Comparison of ENCODE assay signal across 18 mouse cellular contexts in genomic region chr3:145105076-145105772, GRCm38 (mm10). TPM values are rescaled to one million over a fixed set of nuclear protein-coding genes. Genes with fewer than 3 reads are reported as not detected.
DNase-seq lines count a peak whose midpoint lies in the region; ATAC-seq and TF ChIP-seq lines count a peak whose summit lies in the region.
"Had no signal": no experiment of that assay in that cellular context is flagged by ENCODE, and none has a peak within 500 bp of the region (broad histone marks: within the 10 kb centered on the region; RNA-seq: fewer than 3 reads in every experiment).

No protein-coding gene starts in this region.

- H3K79me2 ChIP-seq in MEL (ENCODE audit: control insufficient read depth, insufficient read depth, low read length, poor library complexity), result no peaks in the 10 kb centered on the region

- no peak for TF ChIP-seq CTCF in kidney, adult 2 months (conservative IDR thresholded peaks at IDR 0.05; ENCODE audit: insufficient read depth, insufficient read length, low read depth, low read length)
- TF ChIP-seq CTCF in MEL (IDR thresholded peaks at IDR 0.05 in 2 of 3, conservative IDR thresholded peaks at IDR 0.05 in 1 of 3; ENCODE audit: control insufficient read depth in 1 of 3, insufficient read depth in 1 of 3, low read depth in 2 of 3, low read length in 3 of 3, poor library complexity in 1 of 3, severe bottlenecking in 1 of 3), result no peak
- TF ChIP-seq CTCF in thymus, adult 2 months (IDR thresholded peaks at IDR 0.05; ENCODE audit: borderline replicate concordance, control insufficient read depth, extremely low read depth, insufficient read depth, low read length, poor library complexity), result no peak
- TF ChIP-seq CTCF in stomach, postnatal 0 days (IDR thresholded peaks at IDR 0.05; ENCODE audit: low read depth), result no peak

- H3K4me1 ChIP-seq in kidney, adult 2 months (ENCODE audit: control insufficient read depth, insufficient read depth, low read length), result peaks cover 6% of the 10 kb centered on the region; the same call in 1 of the 2 replicates
- H3K4me1 ChIP-seq in kidney, embryonic 16.5 days (ENCODE audit: insufficient read depth, low read length), result no peaks in the 10 kb centered on the region
- peaks cover 0 to 14% of the 10 kb centered on the region in 2 experiments; a peak in 3 of 4 replicates for H3K4me1 ChIP-seq in MEL (ENCODE audit: control insufficient read depth in 1 of 2, insufficient read depth in 2 of 2, low read length in 2 of 2)
- H3K4me1 ChIP-seq in thymus, adult 2 months (replicated peaks; ENCODE audit: control insufficient read depth, insufficient read depth, low read length), result no peaks in the 10 kb centered on the region
- 0 out of 2 replicates have a peak, but pooled peaks cover 3% of the 10 kb centered on the region for H3K4me1 ChIP-seq in stomach, postnatal 0 days (replicated peaks; ENCODE audit: control insufficient read depth, insufficient read depth)
- H3K4me1 ChIP-seq: hindbrain, embryonic 15.5 days; limb, embryonic 12.5 days; neural tube, embryonic 13.5 days had no signal

- H3K27me3 ChIP-seq in kidney, adult 2 months (replicated peaks; ENCODE audit: control insufficient read depth, insufficient read depth, low read length), result no peaks in the 10 kb centered on the region
- no peaks in the 10 kb centered on the region for H3K27me3 ChIP-seq in kidney, embryonic 16.5 days (ENCODE audit: insufficient read depth, low read length)
- no peaks in the 10 kb centered on the region for H3K27me3 ChIP-seq in MEL (ENCODE audit: control insufficient read depth in 1 of 2, insufficient read depth in 2 of 2, low read length in 2 of 2)
- no peaks in the 10 kb centered on the region for H3K27me3 ChIP-seq in thymus, adult 2 months (ENCODE audit: control insufficient read depth, insufficient read depth, low read length)
- H3K27me3 ChIP-seq in stomach, postnatal 0 days (ENCODE audit: control insufficient read depth, insufficient read depth, low read length), result no peaks in the 10 kb centered on the region
- H3K27me3 ChIP-seq: hindbrain, embryonic 15.5 days; limb, embryonic 12.5 days; neural tube, embryonic 13.5 days had no signal

- no peak overlapping the region for H3K4me3 ChIP-seq in kidney, adult 2 months (ENCODE audit: insufficient read depth, low read depth, low read length)
- no peak overlapping the region for H3K4me3 ChIP-seq in kidney, embryonic 16.5 days (ENCODE audit: low read length)
- no peak overlapping the region for H3K4me3 ChIP-seq in MEL (ENCODE audit: control insufficient read depth in 1 of 2, insufficient read depth in 1 of 2, low read depth in 2 of 2, low read length in 2 of 2)
- no peak overlapping the region for H3K4me3 ChIP-seq in thymus, adult 2 months (ENCODE audit: control insufficient read depth, insufficient read depth, low read length)
- no peak overlapping the region for H3K4me3 ChIP-seq in stomach, postnatal 0 days (ENCODE audit: low read depth, low read length)
- H3K4me3 ChIP-seq: hindbrain, embryonic 15.5 days; limb, embryonic 12.5 days; neural tube, embryonic 13.5 days had no signal

- peak; percentile 29 for DNase-seq in kidney, adult 2 months
- DNase-seq in 3134 (ENCODE audit: extremely low read depth, insufficient read length, low spot score) (peak; percentile 29), MEL (ENCODE audit: low read depth, low spot score) (peak; percentile 24)
- peak; percentile 39 for DNase-seq in gastrocnemius, postnatal 14 days
- DNase-seq in right cerebral cortex, postnatal 10 days (ENCODE audit: low spot score in 2 of 2), result no peak
- DNase-seq in thymus, adult 2 months, result no peak
- no peak for DNase-seq in stomach, postnatal 0 days (ENCODE audit: low spot score)
- DNase-seq: adrenal gland, postnatal 25 days; kidney, adult 9 months; lung, adult 2 months; right cerebral cortex, adult 18-20 months had no signal

- no peak for TF ChIP-seq RAD21 in MEL (IDR thresholded peaks at IDR 0.05; ENCODE audit: low read depth, low read length)

- TF ChIP-seq POLR2A in kidney, adult 2 months (IDR thresholded peaks at IDR 0.05; ENCODE audit: low read depth, low read length), result no peak
- TF ChIP-seq POLR2A in MEL (IDR thresholded peaks at IDR 0.05; ENCODE audit: control insufficient read depth in 1 of 2, insufficient read depth in 1 of 2, low read depth in 1 of 2, low read length in 2 of 2, poor library complexity in 1 of 2), result no peak
- TF ChIP-seq POLR2A in thymus, adult 2 months (IDR thresholded peaks at IDR 0.05; ENCODE audit: control insufficient read depth, extremely low read depth, insufficient read depth, low read length, poor library complexity), result no peak

- TF ChIP-seq EP300 in MEL (IDR thresholded peaks at IDR 0.05; ENCODE audit: low read depth in 1 of 2, low read length in 2 of 2), result no peak
- no peak for TF ChIP-seq EP300 in stomach, postnatal 0 days (optimal IDR thresholded peaks at IDR 0.05)

- peak overlapping the region; percentile 75 for H3K27ac ChIP-seq in kidney, adult 2 months (ENCODE audit: insufficient read depth, low read depth, low read length)
- H3K27ac ChIP-seq in kidney, embryonic 16.5 days (ENCODE audit: low read length), result no peak overlapping the region
- no peak overlapping the region for H3K27ac ChIP-seq in MEL (ENCODE audit: control insufficient read depth, low read depth, low read length)
- no peak overlapping the region for H3K27ac ChIP-seq in thymus, adult 2 months (ENCODE audit: control insufficient read depth, insufficient read depth, low read length)
- no peak overlapping the region for H3K27ac ChIP-seq in stomach, postnatal 0 days (replicated peaks)
- H3K27ac ChIP-seq: hindbrain, embryonic 15.5 days; limb, embryonic 12.5 days; neural tube, embryonic 13.5 days had no signal

- intact Hi-C loops in gastrocnemius, postnatal 14 days (cut with DNase I; ENCODE audit: low total_unique reads), result no loop called here

- no peak overlapping the region for H3K9ac ChIP-seq in kidney, embryonic 16.5 days (replicated peaks; ENCODE audit: low read length)
- H3K9ac ChIP-seq in MEL (ENCODE audit: control insufficient read depth, low read depth, low read length, poor library complexity, severe bottlenecking), result no peak overlapping the region
- H3K9ac ChIP-seq in stomach, postnatal 0 days (ENCODE audit: low read length), result no peak overlapping the region
- H3K9ac ChIP-seq: hindbrain, embryonic 15.5 days; limb, embryonic 12.5 days; neural tube, embryonic 13.5 days had no signal

- H3K9me3 ChIP-seq in kidney, embryonic 16.5 days (ENCODE audit: low read length), result peaks cover 3% of the 10 kb centered on the region; the same call in 1 of the 2 replicates
- no peaks in the 10 kb centered on the region for H3K9me3 ChIP-seq in MEL (replicated peaks; ENCODE audit: insufficient read depth, low read length)
- no peaks in the 10 kb centered on the region for H3K9me3 ChIP-seq in stomach, postnatal 0 days (ENCODE audit: control insufficient read depth, low read length)
- H3K9me3 ChIP-seq: hindbrain, embryonic 15.5 days; limb, embryonic 12.5 days; neural tube, embryonic 13.5 days had no signal

- H3K4me2 ChIP-seq in kidney, embryonic 16.5 days (replicated peaks; ENCODE audit: low read depth, low read length), result no peak overlapping the region
- H3K4me2 ChIP-seq in stomach, postnatal 0 days (replicated peaks; ENCODE audit: low read depth), result no peak overlapping the region
- H3K4me2 ChIP-seq: hindbrain, embryonic 15.5 days; limb, embryonic 12.5 days; neural tube, embryonic 13.5 days had no signal

- no peak for ATAC-seq in kidney, embryonic 16.5 days (ENCODE audit: low FRiP score, low TSS enrichment)
- no peak for ATAC-seq in stomach, postnatal 0 days (ENCODE audit: low FRiP score, low TSS enrichment)
- ATAC-seq: midbrain, embryonic 16.5 days had no signal

- 48% methylated on average over 5 of the region's 5 CpGs for WGBS in kidney, adult 2 months
- WGBS in kidney, embryonic 16.5 days, result 68% methylated on average over 5 of the region's 5 CpGs
- WGBS in thymus, adult 2 months, result 47% methylated on average over 5 of the region's 5 CpGs
- WGBS in stomach, postnatal 0 days, result 53% methylated on average over 5 of the region's 5 CpGs

- no peaks in the 10 kb centered on the region for H3K36me3 ChIP-seq in kidney, adult 2 months (ENCODE audit: control insufficient read depth, insufficient read depth, low read length)
- H3K36me3 ChIP-seq in kidney, embryonic 16.5 days (ENCODE audit: insufficient read depth, low read length), result no peaks in the 10 kb centered on the region
- H3K36me3 ChIP-seq in MEL (ENCODE audit: control insufficient read depth in 1 of 2, insufficient read depth in 2 of 2, low read length in 2 of 2), result peaks cover 0 to 3% of the 10 kb centered on the region in 2 experiments; a peak in 2 of 4 replicates
- no peaks in the 10 kb centered on the region for H3K36me3 ChIP-seq in thymus, adult 2 months (ENCODE audit: control insufficient read depth, insufficient read depth, low read length)
- H3K36me3 ChIP-seq in stomach, postnatal 0 days (ENCODE audit: control insufficient read depth, insufficient read depth, low read length), result no peaks in the 10 kb centered on the region
- H3K36me3 ChIP-seq: hindbrain, embryonic 15.5 days; limb, embryonic 12.5 days; neural tube, embryonic 13.5 days had no signal

TF ChIP-seq in MEL, 35 proteins besides CTCF, POLR2A, EP300 and RAD21:
- no peak for TF ChIP-seq HCFC1 (IDR thresholded peaks at IDR 0.05; ENCODE audit: low read depth, low read length)

RNA-seq across cellular contexts. Expression of gene Clca2, which starts 6.0 kb away (rescaled TPM):
- polyA plus RNA-seq in kidney, adult 2 months (2012; rRNA removed), result 0.08 and 0.14 TPM in 2 replicates
- 0.25 and 0.41 TPM in 2 replicates for polyA plus RNA-seq in kidney, embryonic 16.5 days (2015; fragmentation: Nextera tagmentation; extraction: Ambion mirVana)
- total RNA-seq in MEL (2012; rRNA removed), result not detected in 2 replicates
- not detected for polyA plus RNA-seq in MEL (2012; ENCODE audit: insufficient read depth in 1 of 2, insufficient read length in 2 of 2, low read depth in 1 of 2, low replicate concordance in 2 of 2, missing spikeins in 1 of 2)
- total RNA-seq in gastrocnemius, postnatal 14 days (2021), result under 1 TPM; 0.38 to 0.64 TPM
- polyA plus RNA-seq in thymus, adult 2 months (2012; rRNA removed), result 0.51 and 2.0 TPM in 2 replicates
- polyA plus RNA-seq in stomach, postnatal 0 days (2015; fragmentation: Nextera tagmentation; extraction: Ambion mirVana), result 2.9 and 3.0 TPM in 2 replicates
- total RNA-seq: adrenal gland, postnatal 25 days; layer of hippocampus, postnatal 25 days had no signal
- polyA plus RNA-seq: cortical plate, adult 2 months; hindbrain, embryonic 15.5 days had no signal

RNA-seq across cellular contexts. Expression of gene Odf2l, which starts 13.2 kb away (rescaled TPM):
- polyA plus RNA-seq in kidney, adult 2 months (2012; rRNA removed), result 2.7 and 3.9 TPM in 2 replicates
- 17.3 and 18.1 TPM in 2 replicates for polyA plus RNA-seq in kidney, embryonic 16.5 days (2015; fragmentation: Nextera tagmentation; extraction: Ambion mirVana)
- total RNA-seq in MEL (2012; rRNA removed), result 12.6 and 15.1 TPM in 2 replicates
- polyA plus RNA-seq in MEL (2012; ENCODE audit: insufficient read depth in 1 of 2, insufficient read length in 2 of 2, low read depth in 1 of 2, low replicate concordance in 2 of 2, missing spikeins in 1 of 2), result 10 to 100 TPM in 1 of 2 experiments, not detected in 1; 15.0 TPM
- total RNA-seq in gastrocnemius, postnatal 14 days (2021), result 1 to 10 TPM; 6.4 to 7.0 TPM
- polyA plus RNA-seq in thymus, adult 2 months (2012; rRNA removed), result 4.3 and 4.5 TPM in 2 replicates
- 7.1 and 8.8 TPM in 2 replicates for polyA plus RNA-seq in stomach, postnatal 0 days (2015; fragmentation: Nextera tagmentation; extraction: Ambion mirVana)

Comparison
In these comparisons a context has a peak if more than half of its experiments do, and no peak if none do; other contexts are left out.
1. DNase-seq: peak in kidney, adult 2 months (single experiment), 3134 (single experiment), MEL (single experiment) and gastrocnemius, postnatal 14 days (single experiment); none in right cerebral cortex, postnatal 10 days (0 of 2), thymus, adult 2 months (single experiment) and stomach, postnatal 0 days (single experiment).